Mouse (Mus musculus) ES-Bruce4 (cell line): Measurements from ENCODE around the gene Aoc2. TPM values are rescaled to one million over a fixed set of nuclear protein-coding genes. Genes with fewer than 3 reads are reported as not detected.
"Not testable (repeated sequence)": the region's sequence is repeated elsewhere in the genome, so short reads cannot be mapped to it uniquely, and the experiment has no call there.

Experiments
- H3K27ac ChIP-seq: 2 replicates; pipeline ENCODE4 v1.5.1; 2012; ENCODE audit warnings: low read length, inconsistent platforms; ENCODE audit not compliant: insufficient read depth
- H3K27me3 ChIP-seq: 2 replicates; pipeline ENCODE4 v1.6.1; 2012; ENCODE audit warnings: mild to moderate bottlenecking, low read length, inconsistent platforms; ENCODE audit not compliant: control insufficient read depth, poor library complexity, insufficient read depth, severe bottlenecking
- H3K36me3 ChIP-seq: 2 replicates; pipeline ENCODE4 v1.6.1; 2012; ENCODE audit warnings: inconsistent platforms, mild to moderate bottlenecking, low read length, moderate library complexity; ENCODE audit not compliant: control insufficient read depth, poor library complexity, insufficient read depth, severe bottlenecking
- H3K4me1 ChIP-seq: one replicate; pipeline ENCODE4 v1.8.1; 2011; ENCODE audit warnings: low read length; ENCODE audit not compliant: control insufficient read depth, insufficient read depth
- H3K4me3 ChIP-seq: 2 replicates; pipeline ENCODE4 v1.5.1; 2011; ENCODE audit warnings: low read depth, mild to moderate bottlenecking, low read length
- H3K9ac ChIP-seq: 2 replicates; pipeline ENCODE4 v1.6.1; 2012; ENCODE audit warnings: low read depth, mild to moderate bottlenecking, inconsistent platforms; ENCODE audit not compliant: poor library complexity, severe bottlenecking
- H3K9me3 ChIP-seq: replicated peaks from 2 replicates; pipeline ENCODE4 v1.6.1; 2012; ENCODE audit warnings: mild to moderate bottlenecking, low read length, inconsistent platforms; ENCODE audit not compliant: control insufficient read depth, poor library complexity, insufficient read depth, severe bottlenecking
- CTCF ChIP-seq: IDR thresholded peaks from one replicate; pipeline ENCODE4 v1.8.1; 2011; ENCODE audit warnings: low read depth, low read length
- EP300 ChIP-seq: IDR thresholded peaks from 2 replicates; pipeline ENCODE4 v1.6.1; 2011; ENCODE audit warnings: low read depth, low read length; ENCODE audit not compliant: insufficient read depth
- POLR2A ChIP-seq: IDR thresholded peaks from one replicate; pipeline ENCODE4 v1.8.1; 2011; ENCODE audit warnings: low read length; ENCODE audit not compliant: insufficient read depth
- polyA plus RNA-seq: library from polyadenylated mRNA; stranded (reverse); fragments of >200 nt; gene quantifications from 2 replicates; pipeline ENCODE4 v1.2.4, GENCODE M21; 2011; ENCODE audit warnings: low read depth; ENCODE audit not compliant: missing spikeins, insufficient read depth, insufficient read length

Gene Aoc2
- polyA plus RNA-seq, 1 experiment: 3.5 TPM

DNA sequence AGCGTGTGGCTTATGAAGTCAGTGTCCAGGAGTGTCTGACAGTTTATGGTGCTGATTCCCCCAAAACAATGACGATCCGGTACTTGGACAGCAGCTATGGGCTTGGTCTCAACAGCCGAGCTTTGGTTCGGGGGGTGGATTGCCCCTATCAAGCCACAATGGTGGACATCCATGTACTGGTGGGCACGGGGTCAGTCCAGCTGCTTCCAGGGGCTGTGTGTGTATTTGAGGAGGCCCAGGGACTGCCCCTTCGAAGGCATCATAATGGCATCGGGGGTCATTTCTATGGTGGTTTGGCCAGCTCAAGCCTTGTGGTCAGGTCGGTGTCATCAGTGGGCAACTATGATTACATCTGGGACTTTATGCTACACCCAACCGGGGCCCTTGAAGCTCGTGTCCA lies 1.3 kb downstream of the Aoc2 start:
- Histone ChIP-seq H3K4me1 (peaks cover 6% of the 10 kb centered on the region), H3K27me3 (no peaks in the 10 kb centered on the region), H3K27ac (no peak overlapping the region), H3K9ac (no peak overlapping the region), H3K36me3 (peaks cover 37% of the 10 kb centered on the region), H3K4me3 (no peak overlapping the region), H3K9me3 (no peaks in the 10 kb centered on the region)
- TF ChIP-seq CTCF: no peak
- no peak for TF ChIP-seq EP300
- no peak for TF ChIP-seq POLR2A

DNA sequence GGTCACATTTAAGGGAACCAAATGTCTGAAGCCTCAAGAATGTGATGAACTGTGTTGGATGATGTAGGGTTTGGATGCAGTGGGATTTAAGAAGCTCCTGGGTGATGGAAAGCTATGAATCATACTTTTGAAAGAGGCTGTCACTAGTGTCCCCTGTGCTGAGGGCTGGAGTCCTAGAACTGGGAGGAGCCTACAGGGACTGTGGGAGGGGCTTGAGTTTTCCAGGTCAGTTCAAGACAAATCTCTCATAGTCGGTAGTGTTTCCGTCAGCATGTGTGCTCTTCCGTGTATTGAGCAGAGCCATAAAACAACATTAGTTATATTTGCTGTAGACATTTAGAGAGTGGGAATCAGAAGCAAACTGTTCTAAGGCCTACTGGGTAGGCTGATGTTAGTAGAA lies 2.4 kb downstream of the Aoc2 start:
- Histone ChIP-seq H3K27ac (no peak overlapping the region), H3K27me3 (no peaks in the 10 kb centered on the region), H3K4me1 (peaks cover 6% of the 10 kb centered on the region), H3K36me3 (peaks cover 25% of the 10 kb centered on the region), H3K9me3 (no peaks in the 10 kb centered on the region), H3K4me3 (no peak overlapping the region), H3K9ac (no peak overlapping the region)
- no peak for TF ChIP-seq POLR2A
- TF ChIP-seq CTCF: no peak
- no peak for TF ChIP-seq EP300

DNA sequence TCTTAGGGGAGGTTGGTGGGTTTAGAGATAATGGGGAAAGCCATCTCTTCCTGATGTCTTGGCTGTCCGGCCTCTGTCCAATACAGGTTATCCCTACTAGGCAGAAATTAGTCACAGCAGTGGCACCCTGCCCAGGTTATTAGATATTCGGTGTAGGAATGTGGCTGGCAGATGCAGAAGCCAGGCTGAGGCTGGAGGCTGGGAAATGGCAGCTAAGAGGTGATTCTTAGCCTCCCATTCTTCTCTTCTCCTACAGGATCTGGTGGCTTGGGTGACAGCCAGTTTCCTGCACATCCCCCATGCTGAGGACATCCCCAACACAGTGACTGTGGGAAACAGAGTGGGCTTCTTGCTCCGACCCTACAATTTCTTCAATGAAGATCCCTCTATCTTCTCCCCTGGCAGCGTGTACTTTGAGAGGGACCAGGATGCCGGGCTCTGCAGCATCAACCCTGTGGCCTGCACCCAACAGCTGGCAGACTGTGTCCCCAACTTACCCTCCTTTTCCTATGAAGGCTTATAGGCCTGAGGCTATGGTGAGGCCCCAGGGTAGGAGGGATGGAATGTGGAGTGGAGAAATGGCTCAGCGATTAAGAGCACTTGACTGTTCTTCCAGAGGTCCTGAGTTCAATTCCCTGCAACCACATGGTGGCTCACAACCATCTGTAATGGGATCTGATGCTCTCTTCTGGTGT lies 4.2 kb downstream of the Aoc2 start:
- Histone ChIP-seq H3K27ac (no peak overlapping the region), H3K9ac (no peak overlapping the region), H3K27me3 (no peaks in the 10 kb centered on the region), H3K36me3 (peaks cover 14% of the 10 kb centered on the region), H3K9me3 (no peaks in the 10 kb centered on the region), H3K4me1 (peaks cover 6% of the 10 kb centered on the region), H3K4me3 (no peak overlapping the region)
- TF ChIP-seq EP300 (no peak), CTCF (no peak), POLR2A (no peak)

DNA sequence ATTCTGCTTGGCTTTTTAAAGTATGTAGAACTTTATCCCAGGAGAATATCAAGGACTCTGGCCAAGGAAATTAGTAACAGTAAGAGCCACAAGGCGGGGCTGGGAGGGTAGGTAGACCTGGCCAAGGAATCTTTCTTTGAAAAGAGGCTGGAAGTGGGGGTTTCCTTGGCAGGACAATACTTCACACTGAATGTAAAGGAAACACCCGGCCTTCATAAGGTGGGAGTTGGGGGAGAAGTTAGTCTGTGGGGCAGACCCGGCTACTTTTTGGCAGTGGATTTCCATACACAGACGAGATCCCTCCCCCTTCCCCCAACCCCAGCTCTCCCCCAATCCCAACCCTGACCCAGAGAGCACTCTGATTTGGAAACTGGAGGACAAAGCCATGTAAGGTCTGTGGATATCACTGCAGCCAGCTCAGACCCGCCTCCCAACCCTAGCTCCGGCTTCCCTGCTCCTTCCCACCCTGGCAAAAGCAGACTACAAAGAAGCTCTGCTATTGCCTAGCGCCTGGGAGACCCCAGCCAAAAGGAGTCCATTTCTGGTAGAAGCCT lies 5.6 kb downstream of the Aoc2 start, which contains the start of gene Aoc3:
Aoc3 (plus strand) TSS at position 235 of the 554 bp plus-strand sequence.
- H3K27ac ChIP-seq: no peak within 1 kb of the TSS
- H3K4me3 ChIP-seq: no peak within 1 kb of the TSS
- TF ChIP-seq CTCF: no peak
- TF ChIP-seq POLR2A: no peak
- no peak for TF ChIP-seq EP300
- H3K4me1 ChIP-seq: peaks cover 6% of the 10 kb centered on the region
- H3K27me3 ChIP-seq: no peaks in the 10 kb centered on the region
- no peaks in the 10 kb centered on the region for H3K9me3 ChIP-seq
- peaks cover 5% of the 10 kb centered on the region; the same call in 1 of the 2 replicates for H3K36me3 ChIP-seq
- H3K9ac ChIP-seq: no peak within 1 kb of the TSS

DNA sequence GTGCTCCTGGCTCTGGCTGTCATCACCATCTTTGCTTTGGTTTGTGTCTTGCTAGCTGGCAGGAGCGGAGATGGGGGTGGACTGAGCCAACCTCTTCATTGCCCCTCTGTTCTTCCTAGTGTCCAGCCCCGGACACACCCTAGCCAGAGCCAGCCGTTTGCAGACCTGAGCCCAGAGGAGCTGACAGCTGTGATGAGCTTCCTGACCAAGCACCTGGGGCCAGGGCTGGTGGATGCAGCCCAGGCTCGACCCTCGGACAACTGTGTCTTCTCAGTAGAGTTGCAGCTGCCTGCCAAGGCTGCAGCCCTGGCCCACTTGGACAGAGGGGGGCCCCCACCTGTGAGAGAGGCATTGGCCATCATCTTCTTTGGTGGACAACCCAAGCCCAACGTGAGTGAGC lies 6.1 kb downstream of the Aoc2 start:
- H3K9me3 ChIP-seq, H3K4me1 ChIP-seq, H3K4me3 ChIP-seq, H3K36me3 ChIP-seq, H3K27me3 ChIP-seq, H3K27ac ChIP-seq, H3K9ac ChIP-seq: not testable (repeated sequence)

DNA sequence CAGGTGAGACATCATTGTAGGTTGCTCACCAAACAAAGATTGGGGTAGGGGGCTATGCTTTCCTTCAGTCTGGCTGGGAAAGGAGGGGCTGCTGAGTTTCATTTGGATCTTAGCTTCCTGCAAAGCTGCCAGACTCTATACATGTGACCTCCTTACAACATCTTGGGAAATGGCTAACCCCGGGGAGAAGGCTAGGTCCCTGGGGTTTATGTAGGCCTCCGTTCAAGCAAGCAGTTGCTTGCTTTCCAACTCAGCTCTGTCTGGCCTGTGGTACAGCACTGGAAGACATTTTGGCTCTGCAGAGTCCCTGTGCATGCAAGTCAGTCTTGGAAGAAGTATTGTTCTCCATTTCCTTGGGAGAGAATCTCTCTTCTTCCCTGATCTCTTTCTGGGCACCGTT lies 7.7 kb downstream of the Aoc2 start:
- Histone ChIP-seq H3K36me3 (no peaks in the 10 kb centered on the region), H3K27me3 (no peaks in the 10 kb centered on the region), H3K4me1 (peaks cover 8% of the 10 kb centered on the region), H3K9ac (no peak overlapping the region), H3K4me3 (no peak overlapping the region), H3K9me3 (no peaks in the 10 kb centered on the region), H3K27ac (no peak overlapping the region)
- TF ChIP-seq CTCF (no peak), EP300 (no peak), POLR2A (no peak)
